Mouse (Mus musculus) myocyte (in vitro differentiated cells): Measurements from ENCODE around the gene Htr2b. TPM values are rescaled to one million over a fixed set of nuclear protein-coding genes. Genes with fewer than 3 reads are reported as not detected.

Source experiments
- H3K27me3 ChIP-seq: one replicate; pipeline ENCODE4 v1.6.1; 2011; ENCODE audit not compliant: control insufficient read depth, insufficient read depth, insufficient read length
- H3K36me3 ChIP-seq: one replicate; pipeline ENCODE4 v1.6.1; 2011; ENCODE audit not compliant: control insufficient read depth, insufficient read depth
- H3K4me2 ChIP-seq: one replicate; pipeline ENCODE4 v1.6.1; 2011; ENCODE audit warnings: low read depth, control low read depth
- H3K4me3 ChIP-seq: one replicate; pipeline ENCODE4 v1.5.1; 2011; ENCODE audit warnings: mild to moderate bottlenecking, control low read depth, moderate library complexity
- H3K79me2 ChIP-seq: one replicate; pipeline ENCODE4 v1.6.1; 2011; ENCODE audit not compliant: control insufficient read depth, insufficient read depth
- H3ac ChIP-seq: one replicate; pipeline ENCODE4 v1.6.1; 2011; ENCODE audit not compliant: control insufficient read depth, insufficient read length
- CEBPB ChIP-seq: IDR thresholded peaks from 2 replicates; pipeline ENCODE4 v1.6.1; 2011; ENCODE audit warnings: mild to moderate bottlenecking, moderate library complexity; ENCODE audit not compliant: poor library complexity, insufficient read depth, severe bottlenecking
- E2F4 ChIP-seq: IDR thresholded peaks from one replicate; pipeline ENCODE4 v1.6.1; 2011; ENCODE audit warnings: mild to moderate bottlenecking, control low read depth, moderate library complexity; ENCODE audit not compliant: insufficient read depth
- MAX ChIP-seq: IDR thresholded peaks from one replicate; pipeline ENCODE4 v1.6.1; 2011; ENCODE audit warnings: low read depth, mild to moderate bottlenecking, control low read depth
- MYOD1 ChIP-seq, 3 experiments: IDR thresholded peaks; one replicate each; pipeline ENCODE4 v1.6.1; 2011; ENCODE audit warnings: control low read depth in 2 of 3, low read depth in 2 of 3, mild to moderate bottlenecking in 2 of 3, moderate library complexity in 1 of 3; ENCODE audit not compliant: insufficient read length in 2 of 3, control insufficient read depth in 1 of 3
- MYOG ChIP-seq, 3 experiments: IDR thresholded peaks; one replicate each; pipeline ENCODE4 v1.6.1; 2011; ENCODE audit warnings: control low read depth in 2 of 3, low read depth in 2 of 3, mild to moderate bottlenecking in 2 of 3; ENCODE audit not compliant: insufficient read length in 2 of 3, control insufficient read depth in 1 of 3, insufficient read depth in 1 of 3
- POLR2A ChIP-seq: IDR thresholded peaks from one replicate; pipeline ENCODE4 v1.6.1; 2011; ENCODE audit warnings: low read depth, mild to moderate bottlenecking, control low read depth, moderate library complexity; ENCODE audit not compliant: insufficient read length
- POLR2AphosphoS2 ChIP-seq: IDR thresholded peaks from one replicate; pipeline ENCODE4 v1.6.1; 2011; ENCODE audit warnings: low read depth, control low read depth; ENCODE audit not compliant: insufficient read length
- REST ChIP-seq: IDR thresholded peaks from one replicate; pipeline ENCODE4 v1.6.1; 2011; ENCODE audit warnings: mild to moderate bottlenecking, control low read depth, moderate library complexity; ENCODE audit not compliant: insufficient read depth, insufficient read length
- SRF ChIP-seq: IDR thresholded peaks from one replicate; pipeline ENCODE4 v1.6.1; 2011; ENCODE audit warnings: low read depth; ENCODE audit not compliant: control insufficient read depth, insufficient read length
- TCF12 ChIP-seq: IDR thresholded peaks from one replicate; pipeline ENCODE4 v1.6.1; 2011; ENCODE audit warnings: mild to moderate bottlenecking, control low read depth; ENCODE audit not compliant: poor library complexity, insufficient read depth, severe bottlenecking
- TCF3 ChIP-seq: IDR thresholded peaks from one replicate; pipeline ENCODE4 v1.6.1; 2011; ENCODE audit warnings: low read depth, control low read depth; ENCODE audit not compliant: insufficient read length
- USF1 ChIP-seq: IDR thresholded peaks from one replicate; pipeline ENCODE4 v1.6.1; 2011; ENCODE audit warnings: low read depth, mild to moderate bottlenecking, control low read depth, moderate library complexity
- polyA plus RNA-seq: library from polyadenylated mRNA; unstranded; fragments of >200 nt; fragmentation: generic; extraction: Trizol; gene quantifications from one replicate; pipeline ENCODE4 v1.2.1, GENCODE M21; 2012; ENCODE audit warnings: missing spikeins

The Htr2b gene
- polyA plus RNA-seq, 1 experiment, result 2.3 TPM

- H3K79me2 ChIP-seq, result no peaks in the 10 kb centered on the region
- H3K36me3 ChIP-seq, result no peaks in the 10 kb centered on the region
- H3K4me2 ChIP-seq, result no peak overlapping the region
- H3ac ChIP-seq, result no peak overlapping the region
- no peak overlapping the region for H3K4me3 ChIP-seq
- H3K27me3 ChIP-seq, result peaks cover 14% of the 10 kb centered on the region
- TF ChIP-seq CEBPB (no peak), TCF3 (no peak), USF1 (no peak), POLR2AphosphoS2 (no peak), POLR2A (no peak), MAX (no peak), E2F4 (no peak), TCF12 (no peak), MYOG (IDR thresholded peaks at IDR 0.05; ENCODE audit: control insufficient read depth in 1 of 3, insufficient read depth in 1 of 3, insufficient read length in 2 of 3, low read depth in 2 of 3) (no peak), SRF (no peak), REST (no peak), MYOD1 (IDR thresholded peaks at IDR 0.05; ENCODE audit: control insufficient read depth in 1 of 3, insufficient read length in 2 of 3, low read depth in 2 of 3) (no peak)
Measured at GRCm38 (mm10) chr1:86053198-86053921, 58.4 kb downstream of the Htr2b start.

Other genes starting within 250 kb of the Htr2b start
- gene Itm2c, start 217.7 kb downstream of the Htr2b start, polyA plus RNA-seq, result 86.6 TPM
- not detected for gene 4933407L21Rik, start 183.5 kb downstream of the Htr2b start, polyA plus RNA-seq
- not detected for gene Gpr55, start 151.0 kb downstream of the Htr2b start, polyA plus RNA-seq
- not detected for gene Spata3, start 95.2 kb downstream of the Htr2b start, polyA plus RNA-seq
- gene 2810459M11Rik, start 66.1 kb downstream of the Htr2b start, polyA plus RNA-seq, result not detected
- 97.2 TPM for gene Psmd1, start 47.6 kb downstream of the Htr2b start, polyA plus RNA-seq
- gene Gm21972, start 21.7 kb upstream of the Htr2b start, polyA plus RNA-seq, result 1.0 TPM
- gene Armc9, start 42.8 kb upstream of the Htr2b start, polyA plus RNA-seq, result 6.4 TPM
- not detected for gene B3gnt7, start 190.9 kb upstream of the Htr2b start, polyA plus RNA-seq
- 131 TPM for gene Ncl, start 247.4 kb upstream of the Htr2b start, polyA plus RNA-seq